Mouse (Mus musculus): ENCODE results near the gene Lrrc4. TPM values are rescaled to one million over a fixed set of nuclear protein-coding genes. Genes with fewer than 3 reads are reported as not detected.

The Lrrc4 gene
- polyA plus RNA-seq, 1 experiment from 2014 or later: 5.6 TPM

GRCm38 (mm10) chr6:28706108-28706975 lies 125.2 kb downstream of the Lrrc4 start:
- Histone ChIP-seq H3K4me2 (no peak overlapping the region), H3K9me3 (no peaks in the 10 kb centered on the region), H3K27ac (peak overlapping the region; percentile 32), H3K36me3 (no peaks in the 10 kb centered on the region), H3K27me3 (no peaks in the 10 kb centered on the region), H3K4me3 (no peak overlapping the region), H3K9ac (no peak overlapping the region), H3K4me1 (replicated peaks) (peaks cover 36% of the 10 kb centered on the region)
- 0 out of 2 replicates have a peak, but pooled peaks have one; percentile 6 for ATAC-seq (ENCODE audit: low FRiP score)
- WGBS: 77% methylated on average over 8 of the region's 8 CpGs

- Histone ChIP-seq H3K4me3 (no peak overlapping the region), H3K9me3 (no peaks in the 10 kb centered on the region), H3K27ac (peak overlapping the region; percentile 64), H3K27me3 (no peaks in the 10 kb centered on the region), H3K4me1 (replicated peaks) (peaks cover 36% of the 10 kb centered on the region), H3K36me3 (no peaks in the 10 kb centered on the region), H3K9ac (0 out of 2 replicates have a peak overlapping the region, but pooled peaks have one; percentile 43), H3K4me2 (no peak overlapping the region)
- ATAC-seq (ENCODE audit: low FRiP score): peak; percentile 66; the same call in 1 of the 2 replicates
- WGBS: 72% methylated on average over 6 of the region's 6 CpGs
Measured at GRCm38 (mm10) chr6:28705384-28706107, 126.0 kb downstream of the Lrrc4 start.

GRCm38 (mm10) chr6:28704612-28705011 lies 126.9 kb downstream of the Lrrc4 start:
- no peaks in the 10 kb centered on the region for H3K9me3 ChIP-seq
- H3K4me1 ChIP-seq (replicated peaks): peaks cover 28% of the 10 kb centered on the region
- no peak overlapping the region for H3K4me3 ChIP-seq
- no peak overlapping the region for H3K4me2 ChIP-seq
- H3K9ac ChIP-seq: no peak overlapping the region
- no peaks in the 10 kb centered on the region for H3K27me3 ChIP-seq
- no peaks in the 10 kb centered on the region for H3K36me3 ChIP-seq
- H3K27ac ChIP-seq: peak overlapping the region; percentile 55; the same call in 1 of the 2 replicates
- ATAC-seq (ENCODE audit: low FRiP score): no peak
- 59% methylated on average over 6 of the region's 6 CpGs for WGBS

GRCm38 (mm10) chr6:28697214-28697613 lies 134.3 kb downstream of the Lrrc4 start:
- H3K9ac ChIP-seq: no peak overlapping the region
- no peaks in the 10 kb centered on the region for H3K27me3 ChIP-seq
- no peak overlapping the region for H3K4me3 ChIP-seq
- H3K27ac ChIP-seq: no peak overlapping the region
- H3K9me3 ChIP-seq: no peaks in the 10 kb centered on the region
- ATAC-seq (ENCODE audit: low FRiP score): no peak
- WGBS: 87% methylated on average over 3 of the region's 3 CpGs
- H3K4me2 ChIP-seq: no peak overlapping the region
- H3K36me3 ChIP-seq: no peaks in the 10 kb centered on the region
- no peaks in the 10 kb centered on the region for H3K4me1 ChIP-seq (replicated peaks)

- Histone ChIP-seq H3K4me1 (replicated peaks) (no peaks in the 10 kb centered on the region), H3K9me3 (no peaks in the 10 kb centered on the region), H3K27ac (no peak overlapping the region), H3K36me3 (no peaks in the 10 kb centered on the region), H3K4me2 (no peak overlapping the region), H3K9ac (no peak overlapping the region), H3K4me3 (no peak overlapping the region), H3K27me3 (no peaks in the 10 kb centered on the region)
- no peak for ATAC-seq (ENCODE audit: low FRiP score)
Measured at GRCm38 (mm10) chr6:28692659-28693058, 138.9 kb downstream of the Lrrc4 start.

- H3K4me3 ChIP-seq: no peak overlapping the region
- no peak for ATAC-seq (ENCODE audit: low FRiP score)
- H3K4me1 ChIP-seq (replicated peaks): peaks cover 3% of the 10 kb centered on the region; the same call in 1 of the 2 replicates
- H3K27me3 ChIP-seq: no peaks in the 10 kb centered on the region
- WGBS: 92% methylated on average over 5 of the region's 5 CpGs
- H3K4me2 ChIP-seq: no peak overlapping the region
- H3K9ac ChIP-seq: no peak overlapping the region
- no peaks in the 10 kb centered on the region for H3K36me3 ChIP-seq
- no peak overlapping the region for H3K27ac ChIP-seq
- H3K9me3 ChIP-seq: no peaks in the 10 kb centered on the region
Measured at GRCm38 (mm10) chr6:28687776-28688175, 143.8 kb downstream of the Lrrc4 start.

- H3K27me3 ChIP-seq: no peaks in the 10 kb centered on the region
- 83% methylated on average over 5 of the region's 5 CpGs for WGBS
- no peaks in the 10 kb centered on the region for H3K36me3 ChIP-seq
Measured at GRCm38 (mm10) chr6:28685745-28686144, 145.8 kb downstream of the Lrrc4 start.

GRCm38 (mm10) chr6:28685052-28685451 lies 146.5 kb downstream of the Lrrc4 start:
- H3K27me3 ChIP-seq: no peaks in the 10 kb centered on the region
- no peak overlapping the region for H3K27ac ChIP-seq
- no peak overlapping the region for H3K9ac ChIP-seq
- peaks cover 3% of the 10 kb centered on the region for H3K4me1 ChIP-seq (replicated peaks)
- WGBS: 60% methylated on average over 3 of the region's 3 CpGs
- H3K4me2 ChIP-seq: no peak overlapping the region
- H3K4me3 ChIP-seq: no peak overlapping the region
- no peaks in the 10 kb centered on the region for H3K9me3 ChIP-seq
- no peaks in the 10 kb centered on the region for H3K36me3 ChIP-seq
- ATAC-seq (ENCODE audit: low FRiP score): no peak

More at GRCm38 (mm10) chr6:28685745-28686144, 145.8 kb downstream of the Lrrc4 start:
- Histone ChIP-seq H3K27ac (no peak overlapping the region), H3K9ac (no peak overlapping the region), H3K4me1 (replicated peaks) (peaks cover 3% of the 10 kb centered on the region), H3K9me3 (no peaks in the 10 kb centered on the region), H3K4me2 (no peak overlapping the region), H3K4me3 (no peak overlapping the region)
- no peak for ATAC-seq (ENCODE audit: low FRiP score)

- no peak overlapping the region for H3K4me3 ChIP-seq
- H3K9ac ChIP-seq: no peak overlapping the region
- no peaks in the 10 kb centered on the region for H3K27me3 ChIP-seq
- H3K36me3 ChIP-seq: no peaks in the 10 kb centered on the region
- WGBS: 86% methylated on average over 8 of the region's 8 CpGs
- H3K9me3 ChIP-seq: no peaks in the 10 kb centered on the region
- no peak for ATAC-seq (ENCODE audit: low FRiP score)
- H3K4me1 ChIP-seq (replicated peaks): peaks cover 3% of the 10 kb centered on the region
- H3K4me2 ChIP-seq: no peak overlapping the region
- no peak overlapping the region for H3K27ac ChIP-seq
Measured at GRCm38 (mm10) chr6:28681521-28682457, 149.8 kb downstream of the Lrrc4 start.

GRCm38 (mm10) chr6:28680537-28680936 lies 151.0 kb downstream of the Lrrc4 start:
- no peak overlapping the region for H3K27ac ChIP-seq
- no peak overlapping the region for H3K9ac ChIP-seq
- H3K27me3 ChIP-seq: no peaks in the 10 kb centered on the region
- no peaks in the 10 kb centered on the region for H3K9me3 ChIP-seq
- no peak overlapping the region for H3K4me2 ChIP-seq
- no peak overlapping the region for H3K4me3 ChIP-seq
- H3K36me3 ChIP-seq: no peaks in the 10 kb centered on the region
- H3K4me1 ChIP-seq (replicated peaks): no peaks in the 10 kb centered on the region; the same call in 1 of the 2 replicates
- ATAC-seq (ENCODE audit: low FRiP score): no peak
- WGBS: 86% methylated on average over 4 of the region's 4 CpGs

- Histone ChIP-seq H3K27ac (no peak overlapping the region), H3K36me3 (no peaks in the 10 kb centered on the region), H3K27me3 (no peaks in the 10 kb centered on the region), H3K4me1 (replicated peaks) (no peaks in the 10 kb centered on the region; the same call in 1 of the 2 replicates), H3K9ac (no peak overlapping the region), H3K4me3 (no peak overlapping the region), H3K4me2 (no peak overlapping the region), H3K9me3 (no peaks in the 10 kb centered on the region)
- no peak for ATAC-seq (ENCODE audit: low FRiP score)
- WGBS: 88% methylated on average over 1 of the region's 1 CpGs
Measured at GRCm38 (mm10) chr6:28678896-28679295, 152.7 kb downstream of the Lrrc4 start.

GRCm38 (mm10) chr6:28674686-28675085 lies 156.9 kb downstream of the Lrrc4 start:
- no peak for ATAC-seq (ENCODE audit: low FRiP score)
- Histone ChIP-seq H3K36me3 (no peaks in the 10 kb centered on the region), H3K4me2 (no peak overlapping the region), H3K4me3 (no peak overlapping the region), H3K9ac (no peak overlapping the region), H3K27ac (no peak overlapping the region), H3K27me3 (no peaks in the 10 kb centered on the region), H3K4me1 (replicated peaks) (no peaks in the 10 kb centered on the region), H3K9me3 (no peaks in the 10 kb centered on the region)
- WGBS: 86% methylated on average over 1 of the region's 1 CpGs
